Mouse (Mus musculus) ES-Bruce4 (cell line): ENCODE results near the gene 1110057P08Rik. TPM values are rescaled to one million over a fixed set of nuclear protein-coding genes. Genes with fewer than 3 reads are reported as not detected.

Experiments used
- H3K27ac ChIP-seq: 2 replicates; pipeline ENCODE4 v1.5.1; 2012; ENCODE audit warnings: low read length, inconsistent platforms; ENCODE audit not compliant: insufficient read depth
- H3K27me3 ChIP-seq: 2 replicates; pipeline ENCODE4 v1.6.1; 2012; ENCODE audit warnings: mild to moderate bottlenecking, low read length, inconsistent platforms; ENCODE audit not compliant: control insufficient read depth, poor library complexity, insufficient read depth, severe bottlenecking
- H3K36me3 ChIP-seq: 2 replicates; pipeline ENCODE4 v1.6.1; 2012; ENCODE audit warnings: inconsistent platforms, mild to moderate bottlenecking, low read length, moderate library complexity; ENCODE audit not compliant: control insufficient read depth, poor library complexity, insufficient read depth, severe bottlenecking
- H3K4me1 ChIP-seq: one replicate; pipeline ENCODE4 v1.8.1; 2011; ENCODE audit warnings: low read length; ENCODE audit not compliant: control insufficient read depth, insufficient read depth
- H3K4me3 ChIP-seq: 2 replicates; pipeline ENCODE4 v1.5.1; 2011; ENCODE audit warnings: low read depth, mild to moderate bottlenecking, low read length
- H3K9ac ChIP-seq: 2 replicates; pipeline ENCODE4 v1.6.1; 2012; ENCODE audit warnings: low read depth, mild to moderate bottlenecking, inconsistent platforms; ENCODE audit not compliant: poor library complexity, severe bottlenecking
- H3K9me3 ChIP-seq: replicated peaks from 2 replicates; pipeline ENCODE4 v1.6.1; 2012; ENCODE audit warnings: mild to moderate bottlenecking, low read length, inconsistent platforms; ENCODE audit not compliant: control insufficient read depth, poor library complexity, insufficient read depth, severe bottlenecking
- CTCF ChIP-seq: IDR thresholded peaks from one replicate; pipeline ENCODE4 v1.8.1; 2011; ENCODE audit warnings: low read depth, low read length
- EP300 ChIP-seq: IDR thresholded peaks from 2 replicates; pipeline ENCODE4 v1.6.1; 2011; ENCODE audit warnings: low read depth, low read length; ENCODE audit not compliant: insufficient read depth
- POLR2A ChIP-seq: IDR thresholded peaks from one replicate; pipeline ENCODE4 v1.8.1; 2011; ENCODE audit warnings: low read length; ENCODE audit not compliant: insufficient read depth
- polyA plus RNA-seq: library from polyadenylated mRNA; stranded (reverse); fragments of >200 nt; gene quantifications from 2 replicates; pipeline ENCODE4 v1.2.4, GENCODE M21; 2011; ENCODE audit warnings: low read depth; ENCODE audit not compliant: missing spikeins, insufficient read depth, insufficient read length

Gene 1110057P08Rik
- polyA plus RNA-seq, 1 experiment = not detected

DNA sequence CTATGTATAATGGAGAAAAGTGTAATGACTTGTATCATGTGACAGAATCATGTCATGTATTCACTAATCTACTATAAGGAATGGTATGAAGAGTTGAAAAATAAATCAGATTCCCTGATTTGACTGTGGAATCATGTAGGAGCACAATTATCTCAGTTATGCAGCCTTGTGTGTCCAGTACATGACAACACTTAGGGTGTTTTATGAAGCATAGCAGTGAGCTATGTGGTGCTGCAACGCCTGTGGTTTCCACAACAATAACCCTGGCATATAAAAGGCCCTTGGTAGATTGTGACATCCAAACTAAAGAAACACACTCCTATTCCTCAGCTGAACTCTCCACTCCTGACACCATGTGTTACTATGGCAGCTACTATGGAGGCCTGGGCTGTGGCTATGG, 31.0 kb downstream of the 1110057P08Rik start, which contains the start of gene Krtap20-2:
Gene Krtap20-2 (plus strand): TSS at position 301 of the 400 bp plus-strand sequence.
- Histone ChIP-seq H3K9ac (no peak within 1 kb of the TSS), H3K36me3 (no peaks in the 10 kb centered on the region), H3K9me3 (no peaks in the 10 kb centered on the region), H3K27me3 (no peaks in the 10 kb centered on the region), H3K27ac (no peak within 1 kb of the TSS), H3K4me3 (no peak within 1 kb of the TSS), H3K4me1 (no peaks in the 10 kb centered on the region)
- no peak for TF ChIP-seq CTCF
- TF ChIP-seq POLR2A = no peak
- no peak for TF ChIP-seq EP300

Other genes starting within 250 kb of the 1110057P08Rik start
- gene Krtap19-9b, start 242.5 kb upstream of the 1110057P08Rik start, polyA plus RNA-seq = not detected in 2 replicates
- not detected in 2 replicates for gene Krtap16-3, start 211.9 kb upstream of the 1110057P08Rik start, polyA plus RNA-seq
- gene Krtap22-2, start 164.0 kb upstream of the 1110057P08Rik start, polyA plus RNA-seq = not detected in 2 replicates
- gene Gm10229, start 159.5 kb upstream of the 1110057P08Rik start, polyA plus RNA-seq = not detected in 2 replicates
- gene Krtap6-1, start 143.0 kb upstream of the 1110057P08Rik start, polyA plus RNA-seq = not detected in 2 replicates
- gene Gm10228, start 133.3 kb upstream of the 1110057P08Rik start, polyA plus RNA-seq = not detected in 2 replicates
- not detected in 2 replicates for gene Krtap6-5, start 126.9 kb upstream of the 1110057P08Rik start, polyA plus RNA-seq
- not detected in 2 replicates for gene 1110025L11Rik, start 110.7 kb upstream of the 1110057P08Rik start, polyA plus RNA-seq
- not detected in 2 replicates for gene Krtap6-3, start 90.7 kb upstream of the 1110057P08Rik start, polyA plus RNA-seq
- gene Gm6358, start 33.9 kb upstream of the 1110057P08Rik start, polyA plus RNA-seq = not detected in 2 replicates
- not detected in 2 replicates for gene Gm10061, start 23.6 kb upstream of the 1110057P08Rik start, polyA plus RNA-seq
- gene Gm9789, start 16.8 kb upstream of the 1110057P08Rik start, polyA plus RNA-seq = not detected in 2 replicates
- not detected in 2 replicates for gene Gm7735, start 5.2 kb upstream of the 1110057P08Rik start, polyA plus RNA-seq
- not detected in 2 replicates for gene Krtap20-2, start 31.1 kb downstream of the 1110057P08Rik start, polyA plus RNA-seq
- not detected in 2 replicates for gene Krtap21-1, start 229.1 kb downstream of the 1110057P08Rik start, polyA plus RNA-seq
- not detected in 2 replicates for gene Krtap6-2, start 245.4 kb downstream of the 1110057P08Rik start, polyA plus RNA-seq